9 mouse cellular contexts compared by ENCODE assay signal in the genomic region with DNA sequence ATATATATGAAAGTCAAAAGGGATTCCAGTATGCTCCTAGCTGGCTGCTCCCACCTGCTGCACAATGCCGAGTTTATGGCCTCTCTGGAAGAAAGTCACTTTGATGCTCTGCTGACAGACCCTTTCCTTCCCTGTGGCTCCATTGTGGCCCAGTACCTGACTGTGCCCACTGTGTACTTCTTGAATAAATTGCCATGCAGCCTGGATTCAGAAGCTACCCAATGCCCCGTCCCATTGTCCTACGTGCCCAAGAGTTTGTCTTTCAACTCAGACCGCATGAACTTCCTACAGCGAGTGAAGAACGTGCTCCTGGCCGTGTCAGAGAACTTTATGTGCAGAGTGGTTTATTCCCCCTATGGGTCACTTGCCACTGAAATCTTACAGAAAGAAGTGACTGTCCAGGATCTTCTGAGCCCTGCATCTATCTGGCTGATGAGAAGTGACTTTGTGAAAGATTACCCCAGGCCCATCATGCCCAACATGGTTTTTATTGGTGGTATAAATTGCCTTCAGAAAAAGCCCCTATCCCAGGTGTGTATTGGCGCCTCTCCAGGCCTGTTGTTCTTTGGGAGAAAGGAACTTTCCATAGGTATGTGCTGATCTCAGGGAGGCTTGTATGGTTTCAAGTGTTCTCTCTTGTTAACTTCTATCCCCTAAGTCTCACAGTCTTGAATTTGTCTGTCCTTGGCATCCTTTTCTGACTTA. TPM values are rescaled to one million over a fixed set of nuclear protein-coding genes. Genes with fewer than 3 reads are reported as not detected.
DNase-seq lines count a peak whose midpoint lies in the region; ATAC-seq and TF ChIP-seq lines count a peak whose summit lies in the region.
"Had no signal": no experiment of that assay in that cellular context is flagged by ENCODE, and none has a peak within 500 bp of the region (broad histone marks: within the 10 kb centered on the region; RNA-seq: fewer than 3 reads in every experiment).

No protein-coding gene starts in this region.

- H3K4me2 ChIP-seq in kidney, postnatal 0 days (ENCODE audit: low read length): no peak overlapping the region
- H3K4me2 ChIP-seq in heart, postnatal 0 days (ENCODE audit: low read depth, low read length): no peak overlapping the region
- H3K4me2 ChIP-seq in neural tube, embryonic 11.5 days (ENCODE audit: low read depth): no peak overlapping the region

- 0 out of 2 replicates have a peak, but pooled peaks have one; percentile 9 for ATAC-seq in kidney, postnatal 0 days (replicated peaks; ENCODE audit: low FRiP score, low read depth)
- peak; percentile 13; the same call in 1 of the 2 replicates for ATAC-seq in heart, postnatal 0 days (ENCODE audit: insufficient read depth, low read depth)
- 0 out of 2 replicates have a peak, but pooled peaks have one; percentile 18 for ATAC-seq in neural tube, embryonic 11.5 days (ENCODE audit: insufficient read depth, low FRiP score, low TSS enrichment)

- no peaks in the 10 kb centered on the region for H3K36me3 ChIP-seq in kidney, postnatal 0 days (ENCODE audit: insufficient read depth, low read length)
- no peaks in the 10 kb centered on the region for H3K36me3 ChIP-seq in heart, postnatal 0 days (replicated peaks; ENCODE audit: control insufficient read depth, insufficient read depth, low read length)
- no peaks in the 10 kb centered on the region for H3K36me3 ChIP-seq in neural tube, embryonic 11.5 days (ENCODE audit: control insufficient read depth, insufficient read depth, low read length)

- no peaks in the 10 kb centered on the region for H3K27me3 ChIP-seq in kidney, postnatal 0 days (ENCODE audit: insufficient read depth, low read length)
- no peaks in the 10 kb centered on the region for H3K27me3 ChIP-seq in heart, postnatal 0 days (ENCODE audit: control insufficient read depth, insufficient read depth, low read length)
- no peaks in the 10 kb centered on the region for H3K27me3 ChIP-seq in neural tube, embryonic 11.5 days (ENCODE audit: control insufficient read depth, insufficient read depth, low read length)

- peaks cover 54% of the 10 kb centered on the region for H3K9me3 ChIP-seq in kidney, postnatal 0 days (replicated peaks; ENCODE audit: low read length)
- peaks cover 58% of the 10 kb centered on the region for H3K9me3 ChIP-seq in heart, postnatal 0 days (replicated peaks; ENCODE audit: control insufficient read depth, low read length)
- peaks cover 58% of the 10 kb centered on the region for H3K9me3 ChIP-seq in neural tube, embryonic 11.5 days (ENCODE audit: control insufficient read depth, low read length)

- TF ChIP-seq EP300 in heart, postnatal 0 days (IDR thresholded peaks at IDR 0.05; ENCODE audit: low read depth): no peak

- no peak overlapping the region for H3K4me3 ChIP-seq in kidney, postnatal 0 days (replicated peaks; ENCODE audit: low read depth, low read length)
- no peak overlapping the region for H3K4me3 ChIP-seq in heart, postnatal 0 days (ENCODE audit: low read depth, low read length)
- no peak overlapping the region for H3K4me3 ChIP-seq in neural tube, embryonic 11.5 days (ENCODE audit: low read depth, low read length)

- H3K9ac ChIP-seq in kidney, postnatal 0 days (ENCODE audit: low read depth, low read length): no peak overlapping the region
- H3K9ac ChIP-seq in heart, postnatal 0 days (replicated peaks; ENCODE audit: low read depth, low read length): no peak overlapping the region
- no peak overlapping the region for H3K9ac ChIP-seq in neural tube, embryonic 11.5 days (ENCODE audit: low read length)

- no peak for TF ChIP-seq CTCF in kidney, postnatal 0 days (IDR thresholded peaks at IDR 0.05; ENCODE audit: low read depth)
- TF ChIP-seq CTCF in heart, postnatal 0 days (IDR thresholded peaks at IDR 0.05; ENCODE audit: low read depth): no peak

- WGBS in kidney, postnatal 0 days: 60% methylated on average over 8 of the region's 8 CpGs
- WGBS in heart, postnatal 0 days: 50% methylated on average over 8 of the region's 8 CpGs
- WGBS in neural tube, embryonic 11.5 days: 62% methylated on average over 8 of the region's 8 CpGs

- peak; percentile 11 for DNase-seq in kidney, postnatal 0 days (ENCODE audit: low spot score)
- DNase-seq in kidney, postnatal 14 days: no peak
- DNase-seq in embryo, embryonic 11 days: peak; percentile 3
- DNase-seq in heart, postnatal 0 days (ENCODE audit: low spot score): no peak
- DNase-seq in neural tube, embryonic 11.5 days (ENCODE audit: low spot score): peak; percentile 14
- DNase-seq in layer of hippocampus, postnatal 10 days (ENCODE audit: low spot score in 2 of 2): no peak
- DNase-seq in B cell, adult 2 months: no peak
- no peak for DNase-seq in left cerebral cortex, adult 11 months (ENCODE audit: low spot score)

- no peaks in the 10 kb centered on the region for H3K4me1 ChIP-seq in kidney, postnatal 0 days (replicated peaks; ENCODE audit: insufficient read depth, low read length)
- no peaks in the 10 kb centered on the region for H3K4me1 ChIP-seq in heart, postnatal 0 days (ENCODE audit: control insufficient read depth, insufficient read depth)
- H3K4me1 ChIP-seq in neural tube, embryonic 11.5 days (ENCODE audit: control insufficient read depth, insufficient read depth, low read length): no peaks in the 10 kb centered on the region

- no peak overlapping the region for H3K27ac ChIP-seq in kidney, postnatal 0 days
- no peak overlapping the region for H3K27ac ChIP-seq in heart, postnatal 0 days (ENCODE audit: low read depth)
- no peak overlapping the region for H3K27ac ChIP-seq in neural tube, embryonic 11.5 days (ENCODE audit: low read depth, low read length)
- H3K27ac ChIP-seq: macrophage had no signal

RNA-seq across cellular contexts. Expression of gene Ugt1a1, which starts 0.7 kb away (rescaled TPM):
- polyA plus RNA-seq in kidney, postnatal 0 days (2015; fragmentation: Nextera tagmentation; extraction: Ambion mirVana): 4.8 and 6.2 TPM in 2 replicates
- total RNA-seq in heart, postnatal 0 days (2014; rRNA removed; ENCODE audit: low replicate concordance): not detected in 2 replicates
- polyA plus RNA-seq in heart, postnatal 0 days (2015; fragmentation: Nextera tagmentation; extraction: Ambion mirVana): 0.07 TPM in 1 of 2 replicates, not detected in the other
- not detected in 2 replicates for polyA plus RNA-seq in neural tube, embryonic 11.5 days (2014; fragmentation: Nextera tagmentation; extraction: Ambion mirVana)
- not detected for total RNA-seq in layer of hippocampus, postnatal 10 days (2021)
- polyA plus RNA-seq: macrophage had no signal

RNA-seq across cellular contexts. Expression of gene Dnajb3, which starts 6.9 kb away (rescaled TPM):
- 11.7 and 13.6 TPM in 2 replicates for polyA plus RNA-seq in kidney, postnatal 0 days (2015; fragmentation: Nextera tagmentation; extraction: Ambion mirVana)
- total RNA-seq in heart, postnatal 0 days (2014; rRNA removed; ENCODE audit: low replicate concordance): 0.46 and 3.8 TPM in 2 replicates
- polyA plus RNA-seq in heart, postnatal 0 days (2015; fragmentation: Nextera tagmentation; extraction: Ambion mirVana): 2.7 and 3.2 TPM in 2 replicates
- polyA plus RNA-seq in neural tube, embryonic 11.5 days (2014; fragmentation: Nextera tagmentation; extraction: Ambion mirVana): 13.6 and 14.8 TPM in 2 replicates
- total RNA-seq in layer of hippocampus, postnatal 10 days (2021): 1 to 10 TPM; 3.2 to 5.4 TPM
- polyA plus RNA-seq: macrophage had no signal

RNA-seq across cellular contexts. Expression of gene Ugt1a2, which starts 12.1 kb away (rescaled TPM):
- 176 and 217 TPM in 2 replicates for polyA plus RNA-seq in kidney, postnatal 0 days (2015; fragmentation: Nextera tagmentation; extraction: Ambion mirVana)
- not detected in 2 replicates for total RNA-seq in heart, postnatal 0 days (2014; rRNA removed; ENCODE audit: low replicate concordance)
- not detected in 2 replicates for polyA plus RNA-seq in heart, postnatal 0 days (2015; fragmentation: Nextera tagmentation; extraction: Ambion mirVana)
- not detected in 2 replicates for polyA plus RNA-seq in neural tube, embryonic 11.5 days (2014; fragmentation: Nextera tagmentation; extraction: Ambion mirVana)
- total RNA-seq in layer of hippocampus, postnatal 10 days (2021): not detected

RNA-seq across cellular contexts. Expression of gene Mroh2a, which starts 14.3 kb away (rescaled TPM):
- polyA plus RNA-seq in kidney, postnatal 0 days (2015; fragmentation: Nextera tagmentation; extraction: Ambion mirVana): 0.60 and 0.66 TPM in 2 replicates
- not detected in 2 replicates for total RNA-seq in heart, postnatal 0 days (2014; rRNA removed; ENCODE audit: low replicate concordance)
- 0.08 and 0.23 TPM in 2 replicates for polyA plus RNA-seq in heart, postnatal 0 days (2015; fragmentation: Nextera tagmentation; extraction: Ambion mirVana)
- 1.3 and 1.4 TPM in 2 replicates for polyA plus RNA-seq in neural tube, embryonic 11.5 days (2014; fragmentation: Nextera tagmentation; extraction: Ambion mirVana)
- total RNA-seq in layer of hippocampus, postnatal 10 days (2021): under 1 TPM; 0.07 to 0.87 TPM

RNA-seq across cellular contexts. Expression of gene Ugt1a5, which starts 46.7 kb away (rescaled TPM):
- polyA plus RNA-seq in kidney, postnatal 0 days (2015; fragmentation: Nextera tagmentation; extraction: Ambion mirVana): 0.06 TPM in 1 of 2 replicates, not detected in the other
- total RNA-seq in heart, postnatal 0 days (2014; rRNA removed; ENCODE audit: low replicate concordance): not detected in 2 replicates
- polyA plus RNA-seq in heart, postnatal 0 days (2015; fragmentation: Nextera tagmentation; extraction: Ambion mirVana): not detected in 2 replicates
- not detected in 2 replicates for polyA plus RNA-seq in neural tube, embryonic 11.5 days (2014; fragmentation: Nextera tagmentation; extraction: Ambion mirVana)
- not detected for total RNA-seq in layer of hippocampus, postnatal 10 days (2021)
- polyA plus RNA-seq: macrophage had no signal

Comparison
In these comparisons a context has a peak if more than half of its experiments do, and no peak if none do; other contexts are left out.
1. DNase-seq: peak in kidney, postnatal 0 days (single experiment), embryo, embryonic 11 days (single experiment) and neural tube, embryonic 11.5 days (single experiment); none in kidney, postnatal 14 days (single experiment), heart, postnatal 0 days (single experiment), layer of hippocampus, postnatal 10 days (0 of 2), B cell, adult 2 months (0 of 2) and left cerebral cortex, adult 11 months (single experiment).
2. RNA of gene Ugt1a2, which starts 12.1 kb away (polyA plus RNA-seq): 176 to 217 TPM in kidney, postnatal 0 days; not detected in heart, postnatal 0 days and not detected in neural tube, embryonic 11.5 days; every median in the first group is over 100 times any median in the second.
3. Peak in every context shown above with its lines, with median percentiles within 50 percentile points of each other: ATAC-seq.